In genomic region chr3:26972105-26972504, GRCm38 (mm10) we compare ENCODE assay signal across 12 mouse cellular contexts.
DNase-seq lines count a peak whose midpoint lies in the region; ATAC-seq and TF ChIP-seq lines count a peak whose summit lies in the region.
"Had no signal": no experiment of that assay in that cellular context is flagged by ENCODE, and none has a peak within 500 bp of the region (broad histone marks: within the 10 kb centered on the region; RNA-seq: fewer than 3 reads in every experiment).

No protein-coding gene starts in this region.

- no peaks in the 10 kb centered on the region for H3K36me3 ChIP-seq in lung, embryonic 14.5 days (ENCODE audit: insufficient read depth)
- H3K36me3 ChIP-seq: embryonic facial prominence, embryonic 15.5 days; neural tube, embryonic 12.5 days had no signal

- no peak overlapping the region for H3K27ac ChIP-seq in lung, embryonic 14.5 days (ENCODE audit: low read depth)
- no peak overlapping the region for H3K27ac ChIP-seq in gastrocnemius, adult 2 months
- H3K27ac ChIP-seq: embryonic facial prominence, embryonic 15.5 days; macrophage; neural tube, embryonic 12.5 days had no signal

- no peak for TF ChIP-seq CTCF in lung, embryonic 14.5 days (IDR thresholded peaks at IDR 0.05; ENCODE audit: low read depth)
- TF ChIP-seq CTCF in gastrocnemius, adult 2 months (IDR thresholded peaks at IDR 0.05) = no peak

- intact Hi-C loops in gastrocnemius, adult 2 months (cut with DNase I) = no loop called here

- DNase-seq in embryo, embryonic 10.5 days (ENCODE audit: low spot score) = peak; percentile 33
- no peak for DNase-seq in embryo, embryonic 9.5 days (ENCODE audit: extremely low spot score)
- DNase-seq in lung, embryonic 14.5 days = peak; percentile 81
- no peak for DNase-seq in lung, adult 18-20 months
- peak; percentile 59 for DNase-seq in NIH3T3 (ENCODE audit: low read depth)
- peak; percentile 11 to 27 for DNase-seq in lung, postnatal 4 days
- DNase-seq in spleen, postnatal 14 days (ENCODE audit: low spot score in 2 of 2) = no peak
- no peak for DNase-seq in gastrocnemius, adult 2 months
- DNase-seq: thymus, postnatal 14 days had no signal

- no peaks in the 10 kb centered on the region for H3K27me3 ChIP-seq in lung, embryonic 14.5 days (ENCODE audit: insufficient read depth, low read length)
- H3K27me3 ChIP-seq: embryonic facial prominence, embryonic 15.5 days; neural tube, embryonic 12.5 days had no signal

- 0% methylated on average over 1 of the region's 1 CpGs for WGBS in lung, embryonic 14.5 days

- no peak overlapping the region for H3K9ac ChIP-seq in lung, embryonic 14.5 days
- H3K9ac ChIP-seq: embryonic facial prominence, embryonic 15.5 days; neural tube, embryonic 12.5 days had no signal

- H3K9me3 ChIP-seq in lung, embryonic 14.5 days (ENCODE audit: low read depth, low read length) = no peaks in the 10 kb centered on the region
- H3K9me3 ChIP-seq: embryonic facial prominence, embryonic 15.5 days; neural tube, embryonic 12.5 days had no signal

- no peaks in the 10 kb centered on the region for H3K4me1 ChIP-seq in lung, embryonic 14.5 days (ENCODE audit: insufficient read depth)
- H3K4me1 ChIP-seq: embryonic facial prominence, embryonic 15.5 days; neural tube, embryonic 12.5 days had no signal

- ATAC-seq in lung, embryonic 14.5 days (ENCODE audit: insufficient read depth) = peak; percentile 71

- no peak overlapping the region for H3K4me2 ChIP-seq in lung, embryonic 14.5 days
- H3K4me2 ChIP-seq: embryonic facial prominence, embryonic 15.5 days; neural tube, embryonic 12.5 days had no signal

- no peak overlapping the region for H3K4me3 ChIP-seq in lung, embryonic 14.5 days (ENCODE audit: low read depth, low read length)
- no peak overlapping the region for H3K4me3 ChIP-seq in gastrocnemius, adult 2 months
- H3K4me3 ChIP-seq: embryonic facial prominence, embryonic 15.5 days; neural tube, embryonic 12.5 days had no signal

Comparison
In these comparisons a context has a peak if more than half of its experiments do, and no peak if none do; other contexts are left out.
1. DNase-seq: peak in embryo, embryonic 10.5 days (single experiment), lung, embryonic 14.5 days (single experiment), NIH3T3 (single experiment) and lung, postnatal 4 days (2 of 2); none in embryo, embryonic 9.5 days (single experiment), lung, adult 18-20 months (0 of 2), spleen, postnatal 14 days (0 of 2) and gastrocnemius, adult 2 months (single experiment).